Mouse (Mus musculus) heart, adult 8-10 months (tissue): Measurements from ENCODE around the gene Slc39a11. TPM values are rescaled to one million over a fixed set of nuclear protein-coding genes. Genes with fewer than 3 reads are reported as not detected.

Experiments
- DNase-seq: peaks from one replicate; pipeline ENCODE4 v3.0.0; 2022; ENCODE audit warnings: low spot score
- total RNA-seq, 4 experiments: library from RNA; stranded (reverse); gene quantifications; 2 replicates each; pipeline ENCODE4 v1.2.4; 2022

Slc39a11 gene
- total RNA-seq, 4 experiments from 2014 or later = 2.8 to 4.4 (median 4.0) TPM

DNA sequence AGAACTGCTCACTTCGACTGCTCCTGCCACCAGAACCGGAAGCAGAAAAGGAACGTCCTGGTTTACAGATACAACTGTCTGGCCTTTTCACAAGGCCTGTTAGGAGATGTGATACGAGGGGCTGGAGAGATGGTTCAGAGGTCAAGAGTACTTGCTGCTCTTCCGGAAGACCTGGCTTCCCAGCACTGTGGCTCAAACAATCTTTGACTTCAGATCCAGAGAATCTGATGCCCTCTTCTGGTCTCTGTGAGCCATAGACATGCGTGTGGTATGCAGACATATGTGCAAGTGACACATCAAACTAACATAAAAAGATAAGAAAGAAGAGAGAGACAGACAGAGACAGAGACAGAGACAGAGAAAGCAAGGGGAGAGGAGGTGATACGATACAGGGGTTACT, 17.6 kb downstream of the Slc39a11 start:
- no peak for DNase-seq

DNA sequence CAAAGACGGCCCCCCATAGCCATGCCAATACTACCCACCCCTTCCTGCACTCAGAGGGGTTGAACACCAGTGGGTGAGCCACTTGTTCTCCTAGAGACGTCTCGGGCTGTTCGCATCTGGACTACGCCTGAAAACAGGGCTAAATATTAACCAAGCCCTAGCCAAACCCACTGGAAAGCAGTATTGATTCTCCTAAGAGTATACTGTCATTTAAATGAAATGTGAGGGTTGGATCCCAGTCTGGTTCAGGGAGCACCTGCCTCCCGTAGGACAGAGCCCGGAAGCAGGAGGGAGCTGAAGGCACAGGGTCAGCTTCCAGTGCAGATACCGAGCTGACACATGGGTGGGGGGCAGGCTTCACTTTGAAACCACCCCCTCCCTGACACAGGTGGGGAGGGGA, 18.0 kb downstream of the Slc39a11 start:
- no peak for DNase-seq

DNA sequence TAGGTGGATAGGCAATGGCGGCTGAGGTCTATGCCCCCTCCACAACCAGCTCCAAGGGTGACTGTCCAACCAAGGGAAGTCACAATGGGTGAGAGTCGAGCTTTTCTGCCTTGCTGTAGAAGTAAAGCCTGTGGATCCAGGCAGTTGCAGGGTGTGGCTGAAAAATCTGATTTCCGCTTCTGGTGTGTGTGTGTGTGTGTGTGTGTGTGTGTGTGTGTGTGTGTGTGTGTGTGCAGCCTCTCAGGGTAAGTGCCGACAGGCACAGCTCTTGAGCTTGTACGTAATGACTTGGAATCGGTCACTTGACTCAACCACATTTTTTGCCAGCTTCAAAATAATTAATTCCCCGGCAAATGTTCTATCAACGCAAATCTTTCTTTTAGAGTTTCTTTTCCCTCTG, 18.6 kb downstream of the Slc39a11 start:
- no peak for DNase-seq

DNA sequence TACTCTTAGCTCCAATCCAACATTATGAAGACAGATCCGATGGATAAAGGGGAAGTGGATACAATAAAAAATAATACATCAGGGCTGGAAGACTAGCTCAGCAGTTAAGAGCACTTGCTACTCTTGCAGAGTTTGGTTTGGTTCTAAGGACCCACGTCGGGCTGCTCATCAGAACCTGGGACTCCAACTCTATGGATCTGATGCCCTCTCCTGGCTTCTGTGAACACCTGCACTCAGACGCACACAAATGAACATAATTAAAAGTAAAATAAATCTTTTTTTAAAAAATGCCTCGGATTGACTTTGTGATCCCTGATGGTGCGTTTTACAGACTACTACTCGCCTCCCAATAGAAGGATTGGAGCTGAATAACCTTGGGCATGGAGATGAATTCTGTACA, 19.2 kb downstream of the Slc39a11 start:
- no peak for DNase-seq

DNA sequence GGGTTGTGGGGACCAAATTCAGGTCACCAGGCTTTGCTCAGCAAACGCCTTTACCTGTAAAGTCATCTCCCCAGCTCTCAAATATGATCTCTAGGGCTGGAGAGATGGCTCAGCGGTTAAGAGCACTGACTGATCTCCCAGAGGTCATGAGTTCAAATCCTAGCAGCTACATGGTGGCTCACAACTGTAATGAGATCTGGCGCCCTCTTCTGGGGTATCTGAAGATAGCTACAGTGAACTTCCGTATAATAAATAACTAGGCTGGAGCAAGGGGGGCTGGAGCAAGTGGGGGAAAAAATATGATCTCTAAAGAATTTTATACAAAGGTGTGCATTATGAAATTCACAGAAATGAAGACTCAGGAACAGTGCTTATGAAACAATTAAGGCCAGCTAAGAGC, 22.1 kb downstream of the Slc39a11 start:
- DNase-seq = no peak

DNA sequence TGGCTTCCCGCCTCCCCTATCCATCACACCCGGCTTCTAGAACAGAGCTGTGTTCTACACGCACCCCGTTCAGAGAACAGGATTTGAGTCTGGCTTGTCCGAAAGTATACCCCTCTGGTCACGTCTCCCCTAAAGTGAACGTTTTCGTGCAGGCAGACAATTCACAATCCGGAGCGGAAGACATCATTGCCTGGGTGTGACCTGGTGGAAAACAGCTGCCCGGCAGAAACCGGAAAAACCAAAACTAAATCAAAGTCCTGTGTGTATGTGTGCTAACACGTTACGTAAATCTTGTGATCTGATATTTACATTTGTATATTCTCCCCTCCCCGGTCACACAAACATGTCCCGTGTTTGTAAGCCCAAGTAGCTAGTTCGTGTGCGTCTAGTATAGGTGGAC, 24.4 kb downstream of the Slc39a11 start:
- DNase-seq = no peak

DNA sequence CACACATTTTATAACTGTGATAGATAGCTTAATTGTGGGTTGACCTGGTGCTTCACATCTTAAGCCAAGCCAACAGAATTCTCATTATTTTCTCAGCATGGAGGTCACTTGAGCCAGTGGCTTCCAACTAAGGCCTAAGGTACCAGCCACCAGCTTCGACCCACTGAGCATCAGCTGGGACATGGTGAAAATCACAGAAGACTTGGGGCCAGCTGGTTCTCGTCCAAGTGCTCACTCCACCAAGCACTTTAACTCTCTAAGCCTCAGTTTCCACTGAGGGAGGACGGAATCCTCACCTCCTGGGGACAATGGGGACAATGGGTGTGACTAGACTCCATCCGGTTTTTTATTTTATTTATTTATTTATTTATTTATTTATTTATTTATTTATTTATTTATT, 27.9 kb downstream of the Slc39a11 start:
- no peak for DNase-seq

DNA sequence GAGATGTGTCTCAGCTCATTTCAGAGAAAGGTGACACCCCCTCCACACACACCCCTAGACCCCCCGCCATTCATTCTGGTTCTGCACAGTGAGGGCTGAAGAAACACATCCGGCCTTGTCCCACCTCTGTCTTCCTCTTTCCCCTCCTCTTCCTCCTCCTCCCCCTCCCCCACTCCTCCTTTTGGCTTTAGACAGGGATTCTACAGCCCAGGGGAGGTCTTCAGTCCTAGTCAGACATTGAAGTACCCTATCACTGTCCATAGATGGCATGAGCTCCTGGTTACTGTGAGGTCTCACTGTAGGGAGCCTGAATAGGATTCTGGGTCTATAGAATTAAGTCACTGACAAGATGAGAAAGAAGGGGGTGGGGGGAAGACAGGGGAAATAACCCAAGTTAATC, 28.9 kb downstream of the Slc39a11 start:
- DNase-seq = no peak

DNA sequence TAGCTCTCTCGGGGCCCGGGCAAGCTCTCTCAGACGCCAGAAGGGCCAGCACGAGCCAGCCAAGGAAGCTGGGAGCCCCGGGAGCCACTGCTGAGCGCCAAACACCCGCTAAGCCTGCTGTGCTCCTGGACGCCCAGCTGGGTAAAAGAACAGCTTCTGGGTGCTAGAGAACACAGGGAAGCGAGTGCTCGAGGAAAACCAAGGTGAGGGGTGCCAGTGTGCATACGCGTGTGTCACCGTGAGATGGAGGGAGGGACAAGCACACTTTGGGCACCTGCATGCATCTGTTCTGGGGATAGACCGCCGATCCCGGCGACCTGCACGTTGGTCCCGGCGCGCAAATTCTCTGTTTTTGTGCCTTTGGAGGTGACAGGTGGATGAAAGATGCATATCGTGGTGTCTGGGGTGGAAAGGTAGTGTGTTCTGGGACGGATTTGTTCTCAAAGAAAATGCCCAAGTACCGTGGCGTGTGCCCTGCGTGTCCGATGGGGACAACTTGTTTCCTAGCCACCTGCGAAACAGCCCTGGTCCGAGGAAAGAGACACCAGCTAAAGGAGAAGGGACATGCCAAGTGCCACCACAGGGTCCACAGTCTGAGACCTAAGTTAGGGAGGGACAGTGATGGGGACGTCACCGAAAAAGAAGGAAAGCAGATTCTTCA, 30.3 kb downstream of the Slc39a11 start:
- DNase-seq = no peak

DNA sequence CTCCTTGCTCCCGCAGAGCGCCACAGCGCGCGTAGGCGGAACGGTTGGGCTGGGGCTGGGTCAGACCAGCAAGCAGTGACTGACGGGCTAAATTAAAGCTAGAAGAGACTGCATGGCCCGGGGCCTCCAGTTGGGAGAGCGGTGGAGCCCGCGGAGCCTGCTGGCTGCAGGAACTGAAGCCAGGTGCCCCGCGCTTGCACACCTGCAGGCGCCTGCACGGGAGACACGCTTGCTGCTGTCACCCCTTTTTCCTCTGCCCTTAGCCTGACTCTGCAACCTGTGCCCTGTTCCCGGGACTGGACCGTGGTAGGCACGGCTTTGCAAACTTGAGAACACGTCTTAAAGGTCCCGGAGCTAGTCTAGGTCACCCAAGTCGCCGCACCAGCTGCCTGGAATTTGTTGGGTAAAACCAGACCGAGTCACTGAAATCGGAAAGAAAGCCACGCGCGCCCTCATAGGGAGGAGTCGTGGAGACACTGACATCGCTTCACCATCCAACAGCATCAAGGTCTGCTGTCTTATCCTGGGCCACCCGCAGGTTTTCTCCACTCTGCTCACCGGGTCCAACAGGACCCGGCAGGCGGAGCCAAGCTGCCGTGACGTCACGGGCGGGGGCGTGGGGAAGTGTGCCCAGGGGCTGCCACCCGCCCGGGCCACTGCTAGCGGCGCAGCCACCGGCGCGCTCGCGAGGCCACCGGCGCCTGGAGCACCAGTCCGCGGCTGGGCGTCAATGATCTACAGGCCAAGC, 31.0 kb downstream of the Slc39a11 start, which contains the start of gene Sstr2:
Gene Sstr2, plus strand, starts transcription at position 671 of the 748 bp plus-strand sequence.
- DNase-seq = no peak

DNA sequence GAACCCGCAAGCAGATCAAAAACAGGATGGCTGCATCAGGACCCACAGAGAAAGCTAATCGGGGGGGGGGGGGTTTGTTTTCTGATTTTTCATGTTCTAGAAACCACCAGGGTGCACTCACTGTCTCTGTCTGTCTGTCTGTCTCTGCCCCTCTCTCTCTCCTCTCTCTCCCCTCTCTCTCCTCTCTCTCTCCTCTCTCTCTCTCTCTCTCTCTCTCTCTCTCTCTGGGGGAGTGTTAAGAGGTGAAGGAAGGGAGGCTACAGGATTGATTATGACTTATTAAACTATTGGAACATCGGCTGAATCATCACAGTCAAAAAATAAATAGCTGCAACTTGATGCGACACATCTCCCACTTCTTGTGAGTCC, 31.6 kb downstream of the Slc39a11 start:
- no peak for DNase-seq

DNA sequence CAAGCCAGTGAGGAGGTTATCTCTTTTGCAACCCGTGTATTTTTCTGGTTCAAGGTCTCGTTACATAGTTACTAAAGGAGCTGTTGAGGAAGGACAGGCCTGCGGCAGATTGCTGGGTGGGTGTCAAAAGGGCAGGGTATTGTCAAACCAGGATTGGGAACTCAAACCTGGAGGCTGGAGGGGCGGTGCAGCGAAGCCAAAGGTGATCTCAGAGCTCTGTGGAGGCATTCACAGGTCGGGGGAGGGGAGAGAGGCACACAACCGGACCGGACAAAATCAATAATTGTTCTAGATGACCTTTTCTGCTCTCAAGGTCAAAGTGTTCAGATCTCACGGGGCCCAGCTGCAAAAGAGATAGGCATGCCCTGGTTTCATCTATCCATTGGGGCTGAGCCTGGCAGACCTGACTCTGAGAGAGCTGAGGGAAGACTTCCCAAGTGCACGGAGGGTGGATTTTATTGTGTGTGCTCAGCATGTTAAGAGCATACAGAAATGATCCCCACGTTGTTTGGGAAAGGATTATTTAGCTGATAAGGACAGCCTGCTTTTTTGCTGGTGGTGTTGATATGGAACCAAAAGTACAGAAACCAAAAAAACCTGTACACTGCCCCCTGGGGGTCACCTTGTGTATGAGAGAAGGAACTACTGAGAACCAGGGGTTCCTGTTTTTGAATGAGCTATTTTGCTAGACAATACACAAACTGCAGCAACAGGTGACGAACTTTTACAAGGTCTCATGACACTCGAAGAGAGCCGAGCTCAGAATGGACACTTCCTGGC, 32.6 kb downstream of the Slc39a11 start:
- peak; percentile 25 for DNase-seq

DNA sequence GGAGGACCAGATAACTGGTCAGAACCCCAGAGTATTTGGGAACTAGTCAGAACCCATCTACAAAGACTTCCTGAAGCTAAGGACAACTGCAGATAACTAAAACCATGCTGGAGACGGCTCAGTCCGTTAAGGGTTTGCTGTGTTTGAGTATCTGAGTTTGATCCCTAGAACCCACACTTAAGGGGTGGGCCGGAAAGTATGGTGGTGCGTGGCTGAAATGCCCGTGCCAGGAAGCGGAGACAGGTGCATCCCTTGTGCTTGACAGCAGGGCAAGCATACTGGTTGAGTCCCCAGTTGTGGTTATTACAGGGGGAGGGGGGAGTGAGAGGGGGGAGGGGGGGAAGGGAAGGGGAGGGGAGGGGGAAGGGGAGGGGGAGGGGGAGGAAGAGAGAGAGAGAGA, 35.4 kb downstream of the Slc39a11 start:
- no peak for DNase-seq

DNA sequence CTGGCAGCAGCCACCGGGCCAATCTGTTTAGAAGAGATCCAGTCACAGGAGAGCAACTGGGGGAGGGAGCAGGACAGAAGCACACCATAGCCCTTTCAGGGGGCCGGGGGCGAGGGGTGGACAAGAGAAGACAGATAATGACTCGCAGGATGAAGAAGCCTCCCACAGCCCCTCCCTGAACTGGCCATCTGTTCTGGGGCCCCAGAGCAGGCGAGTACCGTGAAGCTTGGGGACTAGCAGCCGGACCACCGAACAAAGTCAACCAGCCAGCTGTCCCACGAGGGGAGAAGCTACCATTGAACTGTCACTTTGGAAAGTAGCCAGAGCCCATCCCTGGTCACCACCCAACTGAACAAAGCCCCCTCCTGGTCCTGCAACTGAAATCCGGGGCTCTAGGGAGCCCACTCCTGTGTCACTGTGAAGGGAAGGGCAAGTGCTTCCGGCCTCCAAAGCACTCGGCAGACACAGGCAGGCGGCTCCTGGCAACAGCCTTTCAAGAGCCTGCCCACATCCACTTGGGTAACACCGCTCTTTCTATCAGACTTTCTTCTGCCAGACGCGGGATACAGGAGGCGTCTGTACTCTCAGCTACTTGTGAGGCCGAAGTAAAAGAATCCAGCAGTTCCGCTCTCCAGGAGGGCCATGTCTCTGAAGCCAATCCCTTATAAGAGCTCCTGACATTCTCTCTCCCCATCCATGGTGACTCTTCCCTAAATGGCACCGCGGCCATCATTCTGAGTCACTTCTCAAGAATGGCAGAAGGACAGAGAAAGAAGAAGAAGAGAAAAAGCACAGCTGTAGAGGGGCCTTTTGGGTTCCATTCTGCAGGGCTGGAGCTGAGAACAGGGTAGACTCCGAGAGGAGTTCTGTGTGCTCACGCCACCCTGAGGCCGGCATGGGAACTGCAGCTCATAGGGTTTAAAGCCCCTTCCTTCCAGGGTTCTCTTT, 37.9 kb downstream of the Slc39a11 start:
- no peak for DNase-seq

DNA sequence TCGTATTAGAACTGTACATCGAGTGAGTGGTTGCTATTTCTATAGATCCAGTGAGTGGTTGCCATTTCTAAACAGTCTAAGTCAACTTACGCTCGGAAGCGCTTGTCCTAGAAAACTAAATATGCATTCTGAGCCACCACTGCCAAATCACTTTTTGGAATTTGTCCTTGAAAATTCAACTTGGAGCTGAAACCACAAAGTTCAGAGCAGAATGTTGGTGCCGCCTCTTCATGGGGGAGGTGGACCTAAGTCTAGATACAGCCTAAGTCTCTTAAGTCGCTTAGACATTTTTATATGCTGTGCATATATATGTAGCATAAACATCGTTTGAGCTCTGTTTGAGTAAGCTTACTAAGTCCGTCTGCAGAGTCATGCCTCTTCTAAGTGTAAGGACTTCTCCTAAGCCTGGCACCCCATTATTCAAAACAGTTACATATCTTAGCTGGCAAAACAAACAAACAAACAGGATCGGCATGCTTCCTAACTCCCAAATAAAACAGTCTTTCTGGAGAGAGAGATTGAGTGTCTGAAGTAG, 38.7 kb downstream of the Slc39a11 start:
- no peak for DNase-seq

DNA sequence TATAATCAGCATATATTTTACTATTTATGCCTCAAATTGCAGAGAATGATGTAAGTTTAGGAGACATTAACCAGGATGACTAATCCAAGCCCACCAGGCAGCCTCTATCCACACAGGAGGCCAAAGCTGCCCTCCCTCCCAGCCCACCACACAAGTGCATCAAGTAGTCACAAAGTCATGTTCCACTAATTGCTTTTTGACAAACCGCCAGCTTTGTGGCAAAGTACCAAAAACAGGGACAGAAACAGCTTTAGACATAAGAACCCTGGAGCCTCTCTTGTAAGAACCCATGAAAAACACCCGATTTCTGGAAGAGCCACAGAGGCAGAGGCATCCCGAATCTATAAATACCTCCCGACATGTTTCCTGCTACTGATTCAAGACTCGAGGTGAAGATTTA, 39.6 kb downstream of the Slc39a11 start:
- no peak for DNase-seq

DNA sequence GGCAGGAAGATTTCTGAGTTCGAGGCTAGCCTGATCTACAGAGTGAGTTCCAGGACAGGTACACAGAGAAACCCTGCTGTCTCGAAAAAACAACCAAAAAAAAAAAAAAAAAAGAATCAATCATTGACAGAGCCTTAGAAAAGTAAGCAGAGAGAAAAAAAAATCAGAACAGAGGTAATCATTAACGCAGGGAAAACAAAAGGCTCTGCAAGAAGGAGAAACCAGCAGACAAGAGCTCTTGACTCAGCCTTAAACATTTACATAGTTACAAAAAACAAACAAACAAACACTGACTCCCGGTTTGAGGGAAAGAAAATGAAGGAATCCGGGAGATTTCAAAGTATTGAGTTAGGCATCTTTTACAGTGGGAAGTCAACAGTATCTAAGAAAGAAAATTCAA, 40.3 kb downstream of the Slc39a11 start:
- DNase-seq = no peak

DNA sequence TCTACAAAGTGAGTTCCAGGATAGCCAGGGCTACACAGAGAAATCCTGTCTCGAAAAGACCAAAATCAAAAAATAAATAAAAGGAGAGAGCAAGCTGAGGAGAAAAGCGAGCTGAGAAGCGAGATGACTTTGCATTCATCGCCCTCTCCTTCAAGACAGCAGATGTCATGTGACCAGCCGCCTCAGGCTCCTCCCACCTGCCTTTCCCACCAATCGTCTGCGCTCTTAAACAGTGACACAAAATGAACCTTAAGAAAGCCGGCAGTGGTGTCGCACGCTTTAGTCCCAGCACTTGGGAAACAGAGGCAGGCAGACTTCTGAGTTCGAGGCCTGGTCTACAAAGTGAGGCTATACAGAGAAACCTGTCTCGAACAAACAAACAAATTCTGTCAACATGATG, 42.3 kb downstream of the Slc39a11 start:
- DNase-seq = no peak

DNA sequence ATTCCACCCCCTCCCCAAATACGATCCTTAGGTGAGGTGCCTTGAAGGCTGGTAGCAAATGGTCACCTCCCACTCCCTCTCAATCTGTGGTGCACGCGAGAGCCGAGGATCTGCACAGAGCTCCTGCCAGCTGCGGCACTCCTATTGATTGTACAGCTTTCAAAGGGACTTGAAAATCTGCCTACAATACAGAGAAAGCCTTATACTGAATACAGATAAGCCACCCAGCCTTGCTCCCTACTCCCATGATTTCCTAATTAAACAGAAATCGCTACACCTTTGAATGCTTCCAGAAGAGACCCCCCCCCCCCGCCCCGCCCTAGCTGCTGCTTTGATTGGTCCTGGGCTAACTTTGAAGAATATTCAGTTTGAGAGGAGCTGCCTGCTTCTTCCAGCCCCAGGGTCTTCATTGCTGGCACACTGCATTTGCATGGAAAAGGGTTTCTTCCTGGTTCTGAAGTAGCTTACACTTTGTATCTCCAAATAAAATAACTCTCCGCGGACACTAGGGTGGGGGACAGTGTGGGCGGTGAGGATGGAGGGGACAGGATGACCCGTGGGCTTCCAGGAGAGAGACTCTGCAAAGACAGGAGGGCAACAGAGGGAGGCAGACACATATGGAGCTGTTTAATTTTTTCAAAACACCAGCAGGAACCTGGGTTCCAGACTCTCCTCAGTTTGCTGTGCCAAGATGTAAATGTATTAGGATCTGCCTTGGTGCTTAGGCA, 48.1 kb downstream of the Slc39a11 start:
- DNase-seq = no peak

DNA sequence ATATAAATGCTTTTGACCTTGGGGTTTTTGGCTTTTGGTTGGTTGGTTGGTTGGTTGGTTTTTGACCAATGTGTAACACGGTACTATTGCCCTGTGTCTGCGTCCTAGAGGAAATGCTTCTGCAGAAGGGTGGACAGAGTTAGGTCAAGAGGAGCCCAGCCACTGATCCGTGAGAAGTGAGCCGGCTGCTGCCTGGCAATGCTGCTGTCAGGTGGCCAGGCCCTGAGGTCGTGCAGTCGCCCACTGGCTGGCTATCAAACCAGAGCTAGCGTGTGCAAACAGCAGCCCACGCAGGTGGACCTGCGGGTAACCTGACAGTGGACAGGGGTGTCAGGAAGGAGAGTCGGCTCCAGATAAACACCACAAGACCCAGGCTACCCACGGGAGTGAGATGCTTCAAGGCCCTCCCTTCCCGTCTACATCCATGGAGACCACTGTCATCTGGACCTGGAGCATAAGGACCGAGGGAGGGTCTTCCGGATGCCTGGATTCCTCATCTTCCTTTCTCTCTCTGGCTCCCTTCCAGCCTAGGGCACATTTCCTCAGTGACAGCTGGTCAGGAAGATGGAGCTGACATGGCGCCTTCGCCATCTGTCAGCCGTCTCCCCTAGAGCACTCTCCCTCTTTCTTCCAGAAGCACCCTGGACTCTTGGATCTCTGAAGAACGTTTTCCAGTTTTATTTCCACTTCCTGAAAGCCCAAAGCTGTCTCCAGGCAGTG, 49.2 kb downstream of the Slc39a11 start:
- DNase-seq = no peak
